Mouse (Mus musculus) ES-CJ7 (cell line): ENCODE data around the gene Bnip1.

Source experiments
- DNase-seq: peaks from one replicate; pipeline ENCODE4 v3.0.0; 2011; ENCODE audit warnings: low read depth, low spot score

The Bnip1 gene

GRCm38 (mm10) chr17:26793068-26793765, 12.4 kb downstream of the Bnip1 start:
- DNase-seq, result no peak

DNA sequence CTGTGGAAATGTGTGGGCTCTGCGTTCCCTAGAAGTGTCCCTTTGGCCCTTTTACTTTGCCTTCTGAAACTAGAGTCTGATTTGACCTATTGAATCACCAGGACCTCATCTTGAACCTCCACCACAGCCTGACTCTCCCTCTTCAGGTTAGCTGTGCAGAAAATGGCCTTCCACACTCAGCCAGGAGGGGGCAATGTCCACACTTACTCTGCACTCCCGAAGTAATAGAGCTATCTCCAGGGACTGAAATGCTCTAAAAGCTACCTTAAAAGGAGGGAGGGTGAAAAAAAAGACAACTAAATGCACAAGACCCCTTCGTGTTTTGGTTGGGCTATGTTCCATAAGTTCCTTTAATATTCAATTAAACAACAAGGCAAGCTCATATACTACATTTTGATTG, 13.9 kb downstream of the Bnip1 start:
- peak; percentile 52 for DNase-seq

- DNase-seq, result no peak
Measured at GRCm38 (mm10) chr17:26795386-26795785, 14.5 kb downstream of the Bnip1 start.

- no peak for DNase-seq
Measured at GRCm38 (mm10) chr17:26797379-26798128, 16.7 kb downstream of the Bnip1 start.

- DNase-seq, result no peak
Measured at GRCm38 (mm10) chr17:26802886-26803285, 22.0 kb downstream of the Bnip1 start.

GRCm38 (mm10) chr17:26812607-26813006, 31.7 kb downstream of the Bnip1 start:
- DNase-seq, result no peak

GRCm38 (mm10) chr17:26813497-26813896, 32.6 kb downstream of the Bnip1 start:
- no peak for DNase-seq

- no peak for DNase-seq
Measured at GRCm38 (mm10) chr17:26816810-26817209, 35.9 kb downstream of the Bnip1 start.

DNA sequence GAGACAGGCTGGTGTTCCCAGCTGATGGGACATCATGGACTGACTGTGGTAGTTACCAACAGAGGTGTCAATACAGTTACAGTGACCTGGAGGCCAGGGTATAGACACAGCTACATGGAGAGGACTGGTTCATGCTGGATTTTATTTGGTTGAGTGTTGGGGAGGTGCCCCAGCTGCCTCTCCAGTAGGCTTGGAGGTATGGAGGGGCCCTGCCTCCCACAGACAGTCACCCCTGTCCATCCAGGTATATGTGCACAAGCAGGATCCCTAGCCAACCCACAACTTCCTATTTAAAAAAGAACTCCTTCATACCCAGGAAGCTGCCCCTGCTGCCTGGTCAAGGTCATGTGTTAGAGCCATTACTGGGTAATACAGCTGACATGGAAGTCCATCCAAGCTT, 36.9 kb downstream of the Bnip1 start:
- DNase-seq, result no peak

DNA sequence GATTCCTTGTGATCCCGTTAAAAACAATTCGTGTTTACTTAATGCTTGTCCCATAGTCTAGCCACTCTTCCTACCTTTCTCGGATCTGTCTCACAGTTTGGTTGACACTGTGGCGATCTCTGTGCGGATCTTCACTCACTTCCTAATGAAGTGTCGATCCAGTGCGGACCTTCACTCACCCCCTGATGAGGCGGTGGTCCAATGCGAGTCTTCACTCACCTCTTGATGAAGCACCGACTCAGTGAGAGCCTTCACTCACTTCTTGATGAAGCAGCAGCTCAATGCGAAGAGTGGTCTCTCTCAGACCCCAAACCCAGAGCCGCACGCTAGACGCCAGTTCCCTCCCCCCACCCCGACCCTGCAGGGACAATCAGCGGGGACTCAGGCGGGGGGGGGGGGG, 45.3 kb downstream of the Bnip1 start:
- DNase-seq, result no peak

DNA sequence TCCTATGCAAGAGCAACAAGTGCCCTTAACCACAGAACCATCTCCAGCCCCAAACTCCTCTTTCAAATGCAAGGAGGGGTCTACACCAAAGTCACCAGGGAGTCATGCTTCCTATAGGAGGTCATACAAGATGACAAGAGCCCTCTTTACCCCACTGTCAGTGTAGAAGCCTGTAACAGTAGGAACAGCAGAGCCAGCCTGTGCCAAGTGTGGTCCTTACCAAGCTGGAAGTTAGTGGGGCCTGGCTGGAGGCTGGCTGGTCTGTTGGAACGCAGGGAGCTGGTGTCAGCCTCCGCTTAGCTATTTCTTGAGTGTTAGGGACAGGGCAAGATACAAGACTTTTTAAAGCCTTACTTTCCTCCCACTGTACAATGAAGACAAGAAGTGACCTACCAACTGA, 52.9 kb downstream of the Bnip1 start:
- DNase-seq, result no peak

GRCm38 (mm10) chr17:26834302-26834965, 53.6 kb downstream of the Bnip1 start:
- no peak for DNase-seq

- DNase-seq, result no peak
Measured at GRCm38 (mm10) chr17:26834966-26835755, 54.3 kb downstream of the Bnip1 start.

DNA sequence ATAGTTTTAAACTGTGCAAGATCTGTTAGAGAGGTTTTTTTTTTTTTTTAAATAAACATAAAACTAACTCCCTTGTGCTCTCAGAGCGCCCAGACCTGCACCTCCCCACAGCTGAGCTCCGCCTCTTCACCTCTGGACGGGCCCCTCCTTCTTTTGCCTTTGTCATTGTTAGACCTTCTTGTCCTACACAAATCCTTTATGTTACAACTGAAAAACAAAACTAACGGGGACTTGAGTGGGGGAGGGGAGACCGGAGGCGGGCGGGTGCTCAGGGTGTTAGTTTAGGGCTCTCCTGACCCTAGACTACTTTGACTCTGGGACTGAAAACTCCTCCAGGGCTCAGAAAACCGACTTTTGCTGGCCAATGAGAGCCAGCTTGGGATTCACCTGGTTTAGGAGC, 55.1 kb downstream of the Bnip1 start:
- DNase-seq, result peak; percentile 63

DNA sequence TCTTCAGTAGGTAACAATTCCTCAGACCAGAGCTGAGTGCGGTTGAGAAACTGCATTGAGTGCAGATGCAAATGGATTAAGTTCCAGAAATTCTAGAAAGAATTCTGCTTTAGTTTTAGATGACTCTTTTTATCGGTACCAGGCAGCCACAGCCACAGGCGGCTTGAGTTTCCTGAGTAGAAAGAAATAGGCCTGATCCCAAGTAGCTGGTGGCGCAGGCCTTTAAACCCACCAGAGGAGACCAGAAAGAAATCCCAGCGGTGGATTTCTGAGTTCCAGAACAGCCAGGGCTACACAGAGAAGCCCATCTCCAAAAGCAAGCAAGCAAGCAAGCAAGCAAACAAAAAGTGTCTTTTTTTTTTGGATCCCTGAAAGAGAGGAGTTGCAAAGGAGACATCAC, 55.5 kb downstream of the Bnip1 start:
- DNase-seq, result no peak

DNA sequence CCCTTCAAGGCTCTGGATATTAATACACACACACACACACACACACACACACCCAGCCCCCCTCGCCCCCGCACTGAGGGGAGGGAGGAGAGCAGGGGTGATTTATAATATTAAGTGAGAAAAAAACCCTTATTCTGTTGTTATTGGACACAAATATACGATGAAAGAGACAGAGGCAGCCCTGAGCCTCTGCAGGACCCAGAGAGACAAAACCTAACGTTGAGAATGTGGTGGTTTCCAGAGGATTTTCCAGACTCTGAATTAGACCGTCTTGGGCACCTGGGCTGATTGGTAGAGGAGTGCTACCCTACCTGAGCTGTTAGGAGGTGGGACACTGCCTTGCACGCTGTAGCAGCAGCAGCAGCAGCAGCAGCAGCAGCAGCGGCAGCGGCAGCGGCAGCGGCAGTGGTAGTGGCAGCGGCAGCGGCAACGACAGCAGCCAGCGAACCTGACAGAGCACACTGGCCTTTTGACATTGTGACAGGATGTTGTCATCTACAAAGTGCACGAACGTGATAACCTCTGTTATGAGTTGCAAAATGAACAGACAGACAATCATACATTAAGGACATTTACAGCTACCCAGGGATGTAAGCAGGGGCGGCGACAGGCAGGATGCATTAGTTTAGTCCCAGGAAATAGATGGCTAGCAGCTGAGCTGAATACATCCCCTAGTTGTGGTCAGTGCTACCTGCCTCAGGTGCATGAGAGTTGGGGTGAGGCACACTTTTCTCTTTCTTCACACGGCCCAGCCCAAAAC, 56.1 kb downstream of the Bnip1 start:
- DNase-seq, result no peak

DNA sequence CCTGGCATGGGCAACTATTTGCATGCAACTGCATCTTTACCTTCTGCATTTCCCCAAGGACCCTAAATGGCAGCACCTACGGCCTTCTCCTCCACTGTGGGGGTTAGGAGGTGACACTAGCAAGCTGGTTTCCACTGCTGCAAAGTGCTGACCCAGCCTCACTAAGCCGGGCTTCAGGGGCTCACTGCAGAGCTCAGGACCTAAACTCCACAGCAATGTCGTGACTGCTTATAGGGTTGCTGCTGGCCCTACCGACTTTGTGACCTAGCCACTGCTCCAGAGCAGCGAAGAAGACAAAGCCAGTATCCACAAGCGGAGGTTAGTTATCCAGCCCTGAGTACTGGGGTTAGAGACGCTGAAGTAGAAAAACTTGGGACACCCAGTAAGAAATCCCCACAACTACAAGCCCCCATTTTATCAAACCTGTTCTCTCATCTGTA, 56.7 kb downstream of the Bnip1 start:
- DNase-seq, result no peak

DNA sequence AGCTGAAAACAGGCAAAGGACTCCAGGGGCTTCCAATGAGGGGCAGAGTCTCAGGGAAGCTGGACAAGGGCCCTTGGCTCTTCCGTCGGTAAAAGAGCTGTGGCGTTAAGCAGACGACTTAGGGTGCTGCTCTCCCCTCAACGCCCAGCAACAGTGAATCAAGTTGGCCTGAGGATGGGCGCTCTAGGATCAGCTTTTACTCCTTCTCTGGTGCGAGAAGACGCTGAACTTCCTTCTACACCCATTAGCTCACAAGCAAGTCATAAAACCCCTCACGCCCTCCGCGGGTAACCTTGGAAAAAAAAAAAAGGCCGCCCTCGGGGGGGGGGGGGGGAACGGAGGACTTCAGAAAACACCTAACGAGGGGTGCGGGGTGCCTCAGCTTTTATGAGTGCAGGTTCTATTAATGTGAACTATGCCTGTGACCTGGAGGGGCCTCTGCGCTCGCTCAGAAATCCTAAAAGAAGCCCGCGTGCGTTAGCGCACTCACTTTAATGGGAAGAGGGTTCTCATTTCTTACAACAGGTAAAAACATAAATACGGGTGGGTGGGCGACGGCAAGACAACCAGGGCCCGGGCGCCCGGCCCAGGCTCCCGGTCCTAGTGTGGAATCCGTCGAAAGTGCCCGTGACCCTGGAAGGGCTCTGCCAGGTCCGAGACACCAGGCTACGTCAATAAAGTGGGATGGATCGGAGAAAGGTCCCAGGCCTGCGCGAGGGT, 57.5 kb downstream of the Bnip1 start:
- no peak for DNase-seq

DNA sequence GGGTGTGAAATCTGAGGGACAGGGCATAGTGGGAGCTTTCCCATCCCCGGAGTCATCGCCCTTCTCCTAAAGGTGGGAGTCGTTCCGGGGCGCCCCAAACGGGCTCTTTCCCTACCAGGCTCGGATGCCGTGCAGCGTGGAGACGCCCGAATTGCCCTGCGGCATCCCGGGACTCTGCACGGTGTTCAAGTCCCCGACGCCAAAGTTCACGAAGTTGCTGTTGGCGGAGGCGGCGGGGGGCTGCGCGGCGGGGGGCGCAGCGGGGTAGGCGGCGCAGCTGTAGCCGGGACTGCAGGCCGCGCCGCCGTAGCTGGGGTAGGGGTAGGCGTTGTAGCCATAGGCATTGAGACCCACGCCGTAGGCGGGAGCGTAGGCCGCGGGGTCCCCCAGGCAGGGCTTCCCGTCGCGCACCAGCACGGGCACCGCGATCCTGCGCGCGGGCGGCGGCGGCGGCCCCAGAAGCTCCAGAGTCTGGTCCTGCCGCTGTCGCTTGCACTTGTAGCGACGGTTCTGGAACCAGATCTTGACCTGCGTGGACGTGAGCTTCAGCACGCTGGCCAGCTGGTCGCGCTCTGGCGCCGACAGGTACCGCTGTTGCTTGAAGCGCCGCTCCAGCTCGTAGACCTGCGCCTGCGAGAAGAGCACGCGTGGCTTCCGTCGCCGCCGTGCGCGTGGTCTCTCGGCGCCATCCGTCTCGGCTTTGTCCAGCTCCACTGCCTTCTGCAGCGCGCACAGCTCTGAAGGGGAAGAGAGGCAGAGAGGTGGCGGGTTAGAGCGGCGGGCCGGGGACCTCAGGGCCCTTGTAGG, 58.2 kb downstream of the Bnip1 start:
- peak; percentile 49 for DNase-seq
